8 mouse cellular contexts compared by ENCODE assay signal in the genomic region with DNA sequence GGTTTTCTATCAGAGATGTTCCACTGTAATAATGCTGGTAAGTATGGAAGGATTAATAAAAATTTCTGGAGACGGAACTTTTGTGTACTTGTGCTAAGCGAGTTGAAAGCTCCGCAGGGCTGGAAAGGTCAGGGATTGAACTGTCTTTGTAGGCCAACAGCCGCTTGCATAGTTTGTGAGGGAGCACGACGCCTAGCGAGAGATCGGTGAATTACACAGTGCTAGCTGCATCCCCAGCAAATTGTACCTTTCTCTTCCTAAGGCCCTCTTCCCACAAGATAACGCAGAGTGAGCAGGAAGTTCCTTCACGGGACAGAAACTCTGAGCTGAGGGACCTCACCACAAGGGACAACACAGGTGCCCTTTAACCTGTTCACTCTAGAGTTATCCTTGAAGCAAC. TPM values are rescaled to one million over a fixed set of nuclear protein-coding genes. Genes with fewer than 3 reads are reported as not detected.
DNase-seq lines count a peak whose midpoint lies in the region; ATAC-seq lines count a peak whose summit lies in the region.

No protein-coding gene starts in this region.

- H3K9me3 ChIP-seq in hindbrain, embryonic 11.5 days (ENCODE audit: control insufficient read depth, low read length), result no peaks in the 10 kb centered on the region

- 3% methylated on average over 10 of the region's 10 CpGs for WGBS in hindbrain, embryonic 11.5 days

- H3K9ac ChIP-seq in hindbrain, embryonic 11.5 days (ENCODE audit: low read depth, low read length), result no peak overlapping the region

- no peak overlapping the region for H3K27ac ChIP-seq in hindbrain, embryonic 11.5 days (ENCODE audit: low read depth, low read length)

- DNase-seq in MEL-GATA-1-ER (ENCODE audit: extremely low read depth, low read depth), result peak; percentile 92
- DNase-seq in cerebellum, adult 9-10 months, result peak; percentile 89
- DNase-seq in hindbrain, embryonic 11.5 days (ENCODE audit: low spot score), result peak; percentile 91
- peak; percentile 88 for DNase-seq in layer of hippocampus, postnatal 10 days (ENCODE audit: low spot score in 2 of 2)
- DNase-seq in lung, postnatal 10 days, result peak; percentile 92
- peak; percentile 78 for DNase-seq in ovary, postnatal 36 days (ENCODE audit: low spot score)
- peak; percentile 87 for DNase-seq in thymus, postnatal 25 days

- peak; percentile 73 for ATAC-seq in frontal cortex, adult (ENCODE audit: low TSS enrichment)
- peak; percentile 52; the same call in 1 of the 2 replicates for ATAC-seq in hindbrain, embryonic 11.5 days (ENCODE audit: low FRiP score)

- no peaks in the 10 kb centered on the region for H3K4me1 ChIP-seq in hindbrain, embryonic 11.5 days (replicated peaks; ENCODE audit: control insufficient read depth, insufficient read depth, low read length)

- peak overlapping the region; percentile 67 for H3K4me3 ChIP-seq in hindbrain, embryonic 11.5 days (ENCODE audit: low read depth, low read length)

- no peaks in the 10 kb centered on the region for H3K27me3 ChIP-seq in hindbrain, embryonic 11.5 days (ENCODE audit: control insufficient read depth, insufficient read depth, low read length)

- H3K4me2 ChIP-seq in hindbrain, embryonic 11.5 days (replicated peaks; ENCODE audit: low read depth, low read length), result peak overlapping the region; percentile 71

- H3K36me3 ChIP-seq in hindbrain, embryonic 11.5 days (ENCODE audit: control insufficient read depth, insufficient read depth, low read length), result 0 out of 2 replicates have a peak, but pooled peaks cover 5% of the 10 kb centered on the region

RNA-seq across cellular contexts. Expression of a gene that starts 0.9 kb away (rescaled TPM):
- 41.5 and 45.1 TPM in 2 replicates for polyA plus RNA-seq in hindbrain, embryonic 11.5 days (2014; fragmentation: Nextera tagmentation; extraction: Ambion mirVana)
- 10 to 100 TPM; 20.2 to 20.8 TPM for total RNA-seq in layer of hippocampus, postnatal 10 days (2021)

RNA-seq across cellular contexts. Expression of a gene that starts 0.9 kb away (rescaled TPM):
- polyA plus RNA-seq in hindbrain, embryonic 11.5 days (2014; fragmentation: Nextera tagmentation; extraction: Ambion mirVana), result 4.2 and 5.8 TPM in 2 replicates
- 1 to 10 TPM; 3.4 to 3.8 TPM for total RNA-seq in layer of hippocampus, postnatal 10 days (2021)

RNA-seq across cellular contexts. Expression of a gene that starts 31.5 kb away (rescaled TPM):
- 29.1 and 39.0 TPM in 2 replicates for polyA plus RNA-seq in hindbrain, embryonic 11.5 days (2014; fragmentation: Nextera tagmentation; extraction: Ambion mirVana)
- total RNA-seq in layer of hippocampus, postnatal 10 days (2021), result 10 to 100 TPM; 82.6 to 92.2 TPM
